Comparison of ENCODE assay signal across 20 mouse cellular contexts in genomic region chr14:48971546-48971945, GRCm38 (mm10).
"Had no signal": no experiment of that assay in that cellular context is flagged by ENCODE, and none has a peak within 500 bp of the region (broad histone marks: within the 10 kb centered on the region; RNA-seq: fewer than 3 reads in every experiment).

No protein-coding gene starts in this region.

- H3K27me3 ChIP-seq: midbrain, embryonic 13.5 days; midbrain, embryonic 15.5 days; neural tube, embryonic 13.5 days; neural tube, embryonic 15.5 days; stomach, embryonic 15.5 days had no signal

- H3K9me3 ChIP-seq: midbrain, embryonic 13.5 days; midbrain, embryonic 15.5 days; neural tube, embryonic 13.5 days; neural tube, embryonic 15.5 days; stomach, embryonic 15.5 days had no signal

- ATAC-seq: midbrain, embryonic 13.5 days; midbrain, embryonic 15.5 days had no signal

- H3K9ac ChIP-seq: liver, embryonic 14.5 days; lung, embryonic 14.5 days; midbrain, embryonic 13.5 days; midbrain, embryonic 15.5 days; neural tube, embryonic 13.5 days; neural tube, embryonic 15.5 days; stomach, embryonic 15.5 days had no signal

- H3K4me2 ChIP-seq: lung, embryonic 14.5 days; midbrain, embryonic 11.5 days; midbrain, embryonic 13.5 days; midbrain, embryonic 15.5 days; neural tube, embryonic 13.5 days; neural tube, embryonic 15.5 days; stomach, embryonic 15.5 days had no signal

- H3K27ac ChIP-seq: liver, embryonic 14.5 days; midbrain, embryonic 13.5 days; midbrain, embryonic 15.5 days; neural tube, embryonic 13.5 days; neural tube, embryonic 15.5 days; stomach, embryonic 15.5 days; stomach, postnatal 0 days had no signal

- DNase-seq: lung, adult 18-20 months; lung, embryonic 14.5 days; lung, postnatal 10 days; lung, postnatal 4 days; right cerebral cortex, adult 18-20 months; right cerebral cortex, postnatal 25 days; right cerebral cortex, postnatal 4 days; spleen, adult 18-20 months; thymus, adult 2 months; thymus, postnatal 14 days; thymus, postnatal 36 days had no signal

- H3K36me3 ChIP-seq: midbrain, embryonic 13.5 days; midbrain, embryonic 15.5 days; neural tube, embryonic 13.5 days; neural tube, embryonic 15.5 days; stomach, embryonic 15.5 days had no signal

- H3K4me3 ChIP-seq: midbrain, embryonic 13.5 days; midbrain, embryonic 15.5 days; myocyte; neural tube, embryonic 13.5 days; neural tube, embryonic 15.5 days; stomach, embryonic 15.5 days had no signal

- H3K4me1 ChIP-seq: midbrain, embryonic 13.5 days; midbrain, embryonic 15.5 days; neural tube, embryonic 13.5 days; neural tube, embryonic 15.5 days; stomach, embryonic 15.5 days had no signal
